Mouse (Mus musculus): ENCODE measurements around the gene Xrcc6. TPM values are rescaled to one million over a fixed set of nuclear protein-coding genes. Genes with fewer than 3 reads are reported as not detected.
A peak's percentile ranks its signal among the peaks of the same experiment; 100 is the strongest.
"Not testable (repeated sequence)": the region's sequence is repeated elsewhere in the genome, so short reads cannot be mapped to it uniquely, and the experiment has no call there.

The Xrcc6 gene
- polyA plus RNA-seq, 1 experiment, result 98.6 TPM

DNA sequence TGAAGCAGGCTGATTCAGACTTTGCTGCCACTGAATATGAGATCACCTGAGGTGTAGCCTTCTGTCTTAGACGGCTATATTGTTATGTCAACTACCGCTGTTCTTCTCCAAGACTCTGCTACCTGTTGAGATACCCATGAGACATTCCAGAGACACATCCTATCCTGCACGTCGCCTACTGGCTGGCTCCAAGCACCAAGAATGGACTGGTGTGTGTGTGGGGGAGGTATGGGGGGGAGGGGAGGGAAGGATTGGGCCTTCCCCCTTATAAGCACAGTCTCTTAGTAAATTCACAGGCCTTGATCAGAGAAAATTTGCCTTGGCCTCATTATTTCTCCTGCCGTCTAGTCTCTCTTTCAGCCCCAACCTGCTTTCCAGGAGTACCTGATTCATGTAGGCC is 19.8 kb upstream of the Xrcc6 start:
- no peaks in the 10 kb centered on the region for H3K27me3 ChIP-seq (ENCODE audit: control insufficient read depth, insufficient read depth, low read length, poor library complexity, severe bottlenecking)
- H3K9me3 ChIP-seq (replicated peaks; ENCODE audit: control insufficient read depth, insufficient read depth, low read length, poor library complexity, severe bottlenecking), result peaks cover 11% of the 10 kb centered on the region
- H3K4me1 ChIP-seq (ENCODE audit: control insufficient read depth, insufficient read depth, low read length), result peaks cover 7% of the 10 kb centered on the region
- TF ChIP-seq POLR2A (IDR thresholded peaks at IDR 0.05; ENCODE audit: insufficient read depth, low read length) (no peak), EP300 (IDR thresholded peaks at IDR 0.05; ENCODE audit: insufficient read depth, low read depth, low read length) (0 out of 2 replicates have a peak, but pooled peaks have one; percentile 55)
- peak overlapping the region; percentile 42 for H3K9ac ChIP-seq (ENCODE audit: low read depth, poor library complexity, severe bottlenecking)
- H3K36me3 ChIP-seq (ENCODE audit: control insufficient read depth, insufficient read depth, low read length, poor library complexity, severe bottlenecking), result no peaks in the 10 kb centered on the region
- peak overlapping the region; percentile 48 for H3K4me3 ChIP-seq (ENCODE audit: low read depth, low read length)
- H3K27ac ChIP-seq (ENCODE audit: insufficient read depth, low read length), result peak overlapping the region; percentile 99

DNA sequence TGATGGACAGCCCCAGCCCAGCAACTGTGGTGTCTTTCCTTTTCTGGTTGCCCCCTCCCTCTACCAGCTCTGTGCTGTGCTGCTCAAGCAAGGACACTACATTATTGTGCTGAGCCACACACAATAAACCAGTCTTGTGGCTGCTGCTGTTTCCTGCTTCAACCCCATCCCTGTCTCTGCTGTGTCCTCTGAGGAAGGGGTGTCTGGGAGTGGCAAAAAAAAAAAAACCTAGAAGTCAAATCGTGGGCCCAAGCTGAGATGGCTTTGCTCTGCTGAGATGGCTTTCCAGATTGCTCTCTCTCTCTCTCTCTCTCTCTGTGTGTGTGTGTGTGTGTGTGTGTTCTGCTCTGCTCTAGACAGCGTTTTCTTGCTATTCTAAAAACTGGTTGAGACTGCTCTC is 19.2 kb upstream of the Xrcc6 start:
- H3K9ac ChIP-seq (ENCODE audit: low read depth, poor library complexity, severe bottlenecking), result peak overlapping the region; percentile 42; the same call in 1 of the 2 replicates

GRCm38 (mm10) chr15:81969173-81969572 is 18.5 kb upstream of the Xrcc6 start:
- H3K4me1 ChIP-seq (ENCODE audit: control insufficient read depth, insufficient read depth, low read length), result peaks cover 7% of the 10 kb centered on the region
- H3K4me3 ChIP-seq (ENCODE audit: low read depth, low read length), result peak overlapping the region; percentile 29
- peaks cover 15% of the 10 kb centered on the region for H3K9me3 ChIP-seq (replicated peaks; ENCODE audit: control insufficient read depth, insufficient read depth, low read length, poor library complexity, severe bottlenecking)
- H3K36me3 ChIP-seq (ENCODE audit: control insufficient read depth, insufficient read depth, low read length, poor library complexity, severe bottlenecking), result no peaks in the 10 kb centered on the region
- no peaks in the 10 kb centered on the region for H3K27me3 ChIP-seq (ENCODE audit: control insufficient read depth, insufficient read depth, low read length, poor library complexity, severe bottlenecking)
- H3K27ac ChIP-seq (ENCODE audit: insufficient read depth, low read length), result peak overlapping the region; percentile 99
- H3K9ac ChIP-seq (ENCODE audit: low read depth, poor library complexity, severe bottlenecking), result peak overlapping the region; percentile 42
- no peak for TF ChIP-seq CTCF (IDR thresholded peaks at IDR 0.05; ENCODE audit: low read depth, low read length)
- peak; percentile 89 for TF ChIP-seq EP300 (IDR thresholded peaks at IDR 0.05; ENCODE audit: insufficient read depth, low read depth, low read length)

More for the DNA sequence above, 19.2 kb upstream of the Xrcc6 start:
- peaks cover 15% of the 10 kb centered on the region for H3K9me3 ChIP-seq (replicated peaks; ENCODE audit: control insufficient read depth, insufficient read depth, low read length, poor library complexity, severe bottlenecking)
- H3K4me3 ChIP-seq (ENCODE audit: low read depth, low read length), result peak overlapping the region; percentile 2
- peak overlapping the region; percentile 99 for H3K27ac ChIP-seq (ENCODE audit: insufficient read depth, low read length)
- no peaks in the 10 kb centered on the region for H3K36me3 ChIP-seq (ENCODE audit: control insufficient read depth, insufficient read depth, low read length, poor library complexity, severe bottlenecking)
- H3K27me3 ChIP-seq (ENCODE audit: control insufficient read depth, insufficient read depth, low read length, poor library complexity, severe bottlenecking), result no peaks in the 10 kb centered on the region
- TF ChIP-seq POLR2A (IDR thresholded peaks at IDR 0.05; ENCODE audit: insufficient read depth, low read length), result no peak
- TF ChIP-seq CTCF (IDR thresholded peaks at IDR 0.05; ENCODE audit: low read depth, low read length), result no peak
- no peak for TF ChIP-seq EP300 (IDR thresholded peaks at IDR 0.05; ENCODE audit: insufficient read depth, low read depth, low read length)
- peaks cover 7% of the 10 kb centered on the region for H3K4me1 ChIP-seq (ENCODE audit: control insufficient read depth, insufficient read depth, low read length)

DNA sequence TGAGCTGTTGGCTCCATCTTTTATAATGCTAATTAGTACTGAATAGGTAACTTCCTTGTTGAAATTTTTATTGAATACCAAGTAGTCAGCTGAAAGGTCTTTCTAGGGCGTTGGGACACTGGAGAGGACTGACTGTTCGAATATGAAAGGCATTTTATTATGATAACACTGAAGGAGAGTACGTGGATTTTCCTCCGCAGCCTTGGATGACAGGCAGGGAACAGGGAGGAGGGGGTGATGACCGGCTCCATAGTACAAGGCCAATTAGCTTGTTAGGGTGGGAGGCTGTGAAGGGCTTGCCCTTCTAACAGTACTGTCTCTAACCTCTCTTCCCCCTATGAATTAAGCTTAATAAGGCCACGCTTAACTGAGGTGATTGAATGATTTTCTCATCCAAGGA is 18.0 kb upstream of the Xrcc6 start:
- not testable (repeated sequence) for H3K27me3 ChIP-seq (ENCODE audit: control insufficient read depth, insufficient read depth, low read length, poor library complexity, severe bottlenecking); H3K9ac ChIP-seq (ENCODE audit: low read depth, poor library complexity, severe bottlenecking); H3K4me1 ChIP-seq (ENCODE audit: control insufficient read depth, insufficient read depth, low read length); H3K4me3 ChIP-seq (ENCODE audit: low read depth, low read length); H3K36me3 ChIP-seq (ENCODE audit: control insufficient read depth, insufficient read depth, low read length, poor library complexity, severe bottlenecking)
- peaks cover 19% of the 10 kb centered on the region for H3K9me3 ChIP-seq (replicated peaks; ENCODE audit: control insufficient read depth, insufficient read depth, low read length, poor library complexity, severe bottlenecking)
- peak; percentile 81 for TF ChIP-seq EP300 (IDR thresholded peaks at IDR 0.05; ENCODE audit: insufficient read depth, low read depth, low read length)
- peak overlapping the region; percentile 100 for H3K27ac ChIP-seq (ENCODE audit: insufficient read depth, low read length)

DNA sequence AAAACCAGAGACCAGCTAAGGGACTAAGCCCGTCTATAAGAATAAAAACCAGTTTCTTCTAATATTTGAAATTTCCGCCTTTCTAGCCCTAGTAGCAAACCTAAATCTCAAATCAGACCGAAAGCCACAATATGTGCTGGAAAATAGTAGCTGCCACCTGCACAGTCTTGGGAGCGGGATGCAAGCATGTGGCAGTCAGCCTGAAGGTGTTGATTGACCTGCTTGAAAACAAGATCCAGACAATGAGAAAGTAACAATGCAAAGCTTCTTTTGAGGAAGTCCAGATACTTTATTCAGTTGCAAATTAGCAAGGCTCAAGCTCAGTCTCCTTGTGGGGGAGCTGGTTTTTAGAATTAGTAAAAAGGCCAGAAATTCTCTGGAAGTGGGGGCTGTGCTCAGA is 17.1 kb upstream of the Xrcc6 start:
- not testable (repeated sequence) for H3K4me3 ChIP-seq (ENCODE audit: low read depth, low read length); H3K27me3 ChIP-seq (ENCODE audit: control insufficient read depth, insufficient read depth, low read length, poor library complexity, severe bottlenecking); H3K36me3 ChIP-seq (ENCODE audit: control insufficient read depth, insufficient read depth, low read length, poor library complexity, severe bottlenecking); H3K4me1 ChIP-seq (ENCODE audit: control insufficient read depth, insufficient read depth, low read length); H3K9ac ChIP-seq (ENCODE audit: low read depth, poor library complexity, severe bottlenecking)
- H3K9me3 ChIP-seq (replicated peaks; ENCODE audit: control insufficient read depth, insufficient read depth, low read length, poor library complexity, severe bottlenecking), result peaks cover 28% of the 10 kb centered on the region
- TF ChIP-seq EP300 (IDR thresholded peaks at IDR 0.05; ENCODE audit: insufficient read depth, low read depth, low read length), result peak; percentile 96
- peak overlapping the region; percentile 100 for H3K27ac ChIP-seq (ENCODE audit: insufficient read depth, low read length)

GRCm38 (mm10) chr15:81975156-81975555 is 12.5 kb upstream of the Xrcc6 start:
- H3K27ac ChIP-seq (ENCODE audit: insufficient read depth, low read length), result peak overlapping the region; percentile 48
- H3K9me3 ChIP-seq (replicated peaks; ENCODE audit: control insufficient read depth, insufficient read depth, low read length, poor library complexity, severe bottlenecking), result peaks cover 38% of the 10 kb centered on the region
- not testable (repeated sequence) for H3K27me3 ChIP-seq (ENCODE audit: control insufficient read depth, insufficient read depth, low read length, poor library complexity, severe bottlenecking); H3K4me3 ChIP-seq (ENCODE audit: low read depth, low read length); H3K9ac ChIP-seq (ENCODE audit: low read depth, poor library complexity, severe bottlenecking); H3K36me3 ChIP-seq (ENCODE audit: control insufficient read depth, insufficient read depth, low read length, poor library complexity, severe bottlenecking); H3K4me1 ChIP-seq (ENCODE audit: control insufficient read depth, insufficient read depth, low read length)

DNA sequence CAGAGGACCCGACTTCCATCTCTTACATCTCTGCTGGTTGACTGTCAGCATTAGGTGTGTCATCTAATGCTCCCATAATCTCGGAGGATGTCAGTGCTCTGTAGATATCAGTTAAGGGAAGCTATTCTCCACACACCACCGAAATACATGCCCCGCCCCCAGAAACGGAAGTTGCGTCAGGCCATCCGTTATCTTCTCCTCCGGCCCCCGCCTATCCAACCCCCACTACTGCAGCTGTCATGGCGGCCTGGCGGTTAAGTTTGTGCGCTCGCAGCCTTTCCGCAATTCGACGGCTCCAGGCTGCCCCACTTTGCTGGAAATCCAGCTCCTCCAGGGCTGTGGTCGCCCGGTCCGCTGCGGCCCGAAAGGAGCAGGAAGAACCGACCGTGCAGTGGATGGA is 7.3 kb upstream of the Xrcc6 start, which contains the start of gene 1700029P11Rik:
Gene 1700029P11Rik, plus strand, starts transcription at position 220 of the 400 bp plus-strand sequence.
- Histone ChIP-seq H3K27me3 (ENCODE audit: control insufficient read depth, insufficient read depth, low read length, poor library complexity, severe bottlenecking) (no peaks in the 10 kb centered on the region), H3K36me3 (ENCODE audit: control insufficient read depth, insufficient read depth, low read length, poor library complexity, severe bottlenecking) (no peaks in the 10 kb centered on the region), H3K9me3 (replicated peaks; ENCODE audit: control insufficient read depth, insufficient read depth, low read length, poor library complexity, severe bottlenecking) (peaks cover 13% of the 10 kb centered on the region), H3K27ac (ENCODE audit: insufficient read depth, low read length) (peak within 1 kb of the TSS; percentile 22; the same call in 1 of the 2 replicates), H3K9ac (ENCODE audit: low read depth, poor library complexity, severe bottlenecking) (peak within 1 kb of the TSS; percentile 18; the same call in 1 of the 2 replicates), H3K4me1 (ENCODE audit: control insufficient read depth, insufficient read depth, low read length) (no peaks in the 10 kb centered on the region), H3K4me3 (ENCODE audit: low read depth, low read length) (peak within 1 kb of the TSS; percentile 48)
- TF ChIP-seq POLR2A (IDR thresholded peaks at IDR 0.05; ENCODE audit: insufficient read depth, low read length) (no peak), EP300 (IDR thresholded peaks at IDR 0.05; ENCODE audit: insufficient read depth, low read depth, low read length) (no peak), CTCF (IDR thresholded peaks at IDR 0.05; ENCODE audit: low read depth, low read length) (no peak)
